Mouse (Mus musculus) cerebellum, adult 11 months (tissue): Measurements from ENCODE around the gene Ift81.

ENCODE experiments used
- DNase-seq: peaks from one replicate; pipeline ENCODE4 v3.0.0; 2022

Ift81 gene

DNA sequence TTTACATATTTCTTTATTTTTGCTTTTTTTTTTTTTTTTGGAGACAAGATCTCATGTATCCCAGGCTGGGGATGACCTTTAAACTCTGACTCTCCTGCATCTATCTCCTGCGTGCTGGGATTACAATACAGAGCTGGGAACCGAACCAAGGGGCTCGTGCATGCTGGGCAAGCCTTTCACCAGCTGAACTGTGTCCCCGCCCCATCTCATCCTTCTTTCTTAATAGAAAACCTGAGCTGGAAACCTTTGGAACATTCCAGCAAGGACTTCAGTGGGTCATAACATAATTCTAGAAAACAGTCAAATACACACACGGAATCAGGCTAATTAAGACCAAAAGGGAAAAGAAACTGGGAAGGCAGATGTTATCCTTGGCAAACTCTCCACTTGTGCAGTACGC, 102.3 kb downstream of the Ift81 start:
- DNase-seq, result no peak

GRCm38 (mm10) chr5:122511405-122511804, 102.9 kb downstream of the Ift81 start:
- no peak for DNase-seq

DNA sequence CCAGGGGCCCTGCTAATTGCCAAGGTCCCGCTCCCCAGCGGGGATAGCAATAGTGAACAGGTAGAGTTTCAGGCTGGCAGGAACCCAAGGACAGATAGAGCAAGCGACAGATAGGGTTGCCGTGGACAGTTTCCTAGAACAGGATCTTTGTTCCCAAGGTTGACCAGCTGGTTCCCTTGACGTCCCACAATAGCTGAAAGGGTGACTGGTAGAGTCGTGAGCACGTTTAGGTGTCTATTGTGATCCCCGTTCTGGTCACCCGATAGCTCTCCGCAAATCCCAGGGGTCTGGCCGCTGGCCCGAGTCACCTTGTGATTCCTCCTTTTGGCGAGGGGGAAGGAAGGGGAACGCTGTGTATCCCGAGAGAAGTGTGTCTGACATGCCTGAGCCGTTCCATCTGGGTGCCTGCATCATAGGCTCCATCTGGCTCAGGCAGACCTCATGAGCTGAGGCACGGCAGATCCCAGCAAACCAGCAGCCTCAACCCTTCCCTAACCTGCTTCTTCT, 103.6 kb downstream of the Ift81 start:
- peak; percentile 67 for DNase-seq

- no peak for DNase-seq
These were observed 104.7 kb downstream of the Ift81 start for GRCm38 (mm10) chr5:122509608-122510007.

- DNase-seq, result peak; percentile 78
These were observed 105.4 kb downstream of the Ift81 start for GRCm38 (mm10) chr5:122508861-122509306.

- no peak for DNase-seq
These were observed 106.9 kb downstream of the Ift81 start for GRCm38 (mm10) chr5:122507396-122507795.

GRCm38 (mm10) chr5:122506462-122506861, 107.9 kb downstream of the Ift81 start:
- no peak for DNase-seq

DNA sequence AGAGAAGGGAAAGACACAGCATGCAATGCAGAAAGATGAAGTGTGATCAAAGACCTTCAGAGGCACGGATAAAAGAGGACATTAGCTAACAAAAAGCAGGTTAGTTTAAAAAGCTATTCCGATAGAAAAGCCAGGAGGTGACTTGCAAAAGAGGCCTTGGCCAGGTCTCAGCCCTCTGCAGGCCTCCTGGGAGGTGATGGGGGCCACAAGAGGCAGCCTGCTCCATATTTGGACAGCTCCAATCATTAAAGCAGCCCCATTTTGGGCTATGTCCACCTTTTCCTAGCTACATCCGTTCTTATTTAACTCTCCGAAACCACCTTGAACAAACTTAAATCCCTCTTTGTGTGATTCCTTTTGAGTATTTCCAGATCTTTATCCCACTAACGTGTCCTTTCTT, 108.8 kb downstream of the Ift81 start:
- no peak for DNase-seq

DNA sequence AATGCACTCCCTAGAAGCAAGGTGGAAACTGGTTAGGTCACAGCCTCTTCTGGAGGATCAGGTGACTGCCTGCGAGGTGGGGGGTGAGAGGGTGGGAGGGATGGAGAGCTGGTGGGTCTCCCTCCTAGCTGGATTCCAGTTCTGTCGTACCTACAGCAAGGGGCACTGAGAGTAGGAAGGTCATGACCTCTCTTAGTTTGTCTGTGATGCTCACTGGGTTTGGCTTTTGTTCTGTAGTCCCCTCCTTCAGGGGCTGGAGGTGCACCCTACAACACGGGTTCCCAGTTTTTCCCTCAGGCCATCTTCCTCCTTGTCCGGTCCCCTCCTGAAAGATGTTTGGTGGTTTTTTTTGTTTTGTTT, 110.6 kb downstream of the Ift81 start:
- no peak for DNase-seq

GRCm38 (mm10) chr5:122503015-122503759, 111.1 kb downstream of the Ift81 start:
- no peak for DNase-seq

GRCm38 (mm10) chr5:122502077-122502941, 112.0 kb downstream of the Ift81 start, which contains the start of gene Atp2a2:
Atp2a2 (minus strand) TSS chr5:122502225.
- peak; percentile 91 for DNase-seq

- DNase-seq, result peak; percentile 62
These were observed 112.9 kb downstream of the Ift81 start for GRCm38 (mm10) chr5:122501101-122502076.

- no peak for DNase-seq
These were observed 113.8 kb downstream of the Ift81 start for GRCm38 (mm10) chr5:122500563-122500962.
